Mouse (Mus musculus) brain, embryonic 14.5 days (tissue): ENCODE results near the gene Id1.

Experiments
- CTCF ChIP-seq: fragments of 200-500 bp; IDR thresholded peaks from 2 replicates; pipeline ENCODE4 v1.5.1; 2012; ENCODE audit warnings: inconsistent platforms, mild to moderate bottlenecking, moderate library complexity, borderline replicate concordance; ENCODE audit not compliant: insufficient read depth, insufficient read length; ENCODE audit errors: extremely low read depth
- POLR2A ChIP-seq: fragments of 200-500 bp; IDR thresholded peaks from 2 replicates; pipeline ENCODE4 v1.6.1; 2012; ENCODE audit warnings: mild to moderate bottlenecking, inconsistent platforms, borderline replicate concordance; ENCODE audit not compliant: poor library complexity, insufficient read depth, insufficient read length, severe bottlenecking; ENCODE audit errors: extremely low read depth

DNA sequence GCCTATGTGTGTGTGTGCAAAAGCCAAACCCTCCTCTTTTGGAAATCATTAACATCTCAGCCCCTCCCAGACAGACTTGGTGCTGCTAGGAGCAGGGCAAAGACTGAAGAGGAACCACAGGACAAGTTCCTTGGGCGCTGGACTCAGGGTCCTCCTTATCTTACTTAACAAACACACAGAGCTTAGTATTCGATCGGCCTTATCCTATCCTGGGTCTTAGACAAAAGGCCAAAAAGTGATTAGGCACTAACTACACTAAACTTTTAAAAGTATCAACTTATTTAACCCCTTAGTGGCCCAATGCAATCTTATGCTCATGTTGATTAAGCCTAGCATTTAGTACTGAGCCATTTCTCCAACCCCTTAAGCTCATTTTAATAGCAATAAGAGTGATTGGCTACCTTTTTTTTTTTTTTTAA lies 3.8 kb downstream of the Id1 start:
- TF ChIP-seq CTCF (no peak), POLR2A (no peak)
